Mouse (Mus musculus) limb, embryonic 10.5 days (tissue): Measurements from ENCODE around the gene Tbl2. TPM values are rescaled to one million over a fixed set of nuclear protein-coding genes. Genes with fewer than 3 reads are reported as not detected.

Experiments used
- DNase-seq: peaks from one replicate; pipeline ENCODE4 v3.0.0-alpha.2; 2017; ENCODE audit warnings: low spot score
- H3K27ac ChIP-seq: fragments of 300-500 bp; sonication (generic); 2 replicates; pipeline ENCODE4 v1.5.1; 2016; ENCODE audit warnings: mild to moderate bottlenecking
- H3K27me3 ChIP-seq: fragments of 300-500 bp; sonication (generic); 2 replicates; pipeline ENCODE4 v1.6.1; 2016; ENCODE audit warnings: low read depth, mild to moderate bottlenecking; ENCODE audit not compliant: poor library complexity, severe bottlenecking
- H3K36me3 ChIP-seq: fragments of 300-500 bp; sonication (generic); 2 replicates; pipeline ENCODE4 v1.6.1; 2016; ENCODE audit warnings: mild to moderate bottlenecking, moderate library complexity
- H3K4me1 ChIP-seq: fragments of 300-500 bp; sonication (generic); 2 replicates; pipeline ENCODE4 v1.6.1; 2016
- H3K4me3 ChIP-seq: fragments of 300-500 bp; sonication (generic); 2 replicates; pipeline ENCODE4 v1.5.1; 2016; ENCODE audit warnings: mild to moderate bottlenecking, moderate library complexity
- H3K9me3 ChIP-seq: fragments of 300-500 bp; sonication (generic); replicated peaks from 2 replicates; pipeline ENCODE4 v1.6.1; 2016; ENCODE audit warnings: mild to moderate bottlenecking
- WGBS: fragments of 180-500 bp; shearing (Covaris S2); methylation state at CpG from one replicate; pipeline ENCODE4 v1.1.7; 2016; 5-methylcytosine and 5-hydroxymethylcytosine counted together
- polyA plus RNA-seq: library from polyadenylated mRNA; unstranded; fragments of >200 nt; fragmentation: Nextera tagmentation; extraction: Ambion mirVana; gene quantifications from 2 replicates; pipeline ENCODE4 v1.2.1, GENCODE M21; 2016

The Tbl2 gene
- polyA plus RNA-seq, 1 experiment from 2014 or later, result 30.7 TPM

- Histone ChIP-seq H3K9me3 (no peaks in the 10 kb centered on the region), H3K36me3 (peaks cover 77% of the 10 kb centered on the region), H3K27me3 (no peaks in the 10 kb centered on the region), H3K4me3 (no peak overlapping the region), H3K27ac (no peak overlapping the region), H3K4me1 (0 out of 2 replicates have a peak, but pooled peaks cover 6% of the 10 kb centered on the region)
- DNase-seq, result no peak
- 83% methylated on average over 6 of the region's 6 CpGs for WGBS
These were observed 32.3 kb downstream of the Tbl2 start for GRCm38 (mm10) chr5:135181776-135182175.

DNA sequence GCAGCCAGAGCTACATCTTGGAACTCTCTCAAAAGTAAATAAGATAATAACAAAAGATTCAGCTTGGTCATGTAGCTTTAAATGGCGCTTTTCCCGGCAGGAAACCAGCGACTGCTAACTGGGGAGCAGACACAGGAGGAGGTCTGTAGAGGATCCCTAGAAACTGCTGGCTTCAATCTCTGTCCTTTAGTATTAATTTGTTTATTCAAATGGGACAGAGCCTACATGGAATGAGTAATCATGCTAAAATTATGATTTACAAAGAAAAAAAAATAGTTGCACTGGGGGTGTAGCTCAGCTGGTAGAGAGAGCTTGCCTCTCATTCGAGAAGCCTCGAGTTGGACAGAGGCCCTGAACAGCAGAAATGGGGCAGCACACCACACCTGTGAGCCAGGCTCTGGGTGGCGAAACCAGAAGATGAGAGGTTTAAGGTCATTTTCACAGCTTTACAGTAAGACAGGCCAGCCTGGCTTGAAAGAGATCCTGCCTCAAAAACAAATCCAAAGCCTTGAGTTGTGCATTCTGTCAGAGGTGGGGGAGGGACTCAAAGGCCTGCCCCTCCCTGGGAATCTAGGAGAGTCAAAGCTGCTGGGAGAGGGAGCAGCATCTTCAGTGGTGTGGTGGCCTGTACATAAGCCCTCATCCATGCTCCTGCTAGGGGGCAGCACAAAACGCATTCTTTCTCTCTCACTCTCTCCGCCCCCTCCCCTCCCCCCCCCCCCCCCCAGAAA is 33.8 kb downstream of the Tbl2 start:
- DNase-seq, result no peak
- 0 out of 2 replicates have a peak, but pooled peaks cover 6% of the 10 kb centered on the region for H3K4me1 ChIP-seq
- H3K36me3 ChIP-seq, result peaks cover 62% of the 10 kb centered on the region
- 68% methylated on average over 8 of the region's 8 CpGs for WGBS
- no peak overlapping the region for H3K4me3 ChIP-seq
- H3K9me3 ChIP-seq, result no peaks in the 10 kb centered on the region
- no peak overlapping the region for H3K27ac ChIP-seq
- no peaks in the 10 kb centered on the region for H3K27me3 ChIP-seq

- Histone ChIP-seq H3K27ac (no peak overlapping the region), H3K36me3 (peaks cover 54% of the 10 kb centered on the region), H3K4me1 (peaks cover 21% of the 10 kb centered on the region), H3K27me3 (no peaks in the 10 kb centered on the region), H3K4me3 (no peak overlapping the region), H3K9me3 (no peaks in the 10 kb centered on the region)
- DNase-seq, result no peak
- 96% methylated on average over 3 of the region's 3 CpGs for whole genome bisulfite sequencing
These were observed 35.6 kb downstream of the Tbl2 start for GRCm38 (mm10) chr5:135185016-135185415.

DNA sequence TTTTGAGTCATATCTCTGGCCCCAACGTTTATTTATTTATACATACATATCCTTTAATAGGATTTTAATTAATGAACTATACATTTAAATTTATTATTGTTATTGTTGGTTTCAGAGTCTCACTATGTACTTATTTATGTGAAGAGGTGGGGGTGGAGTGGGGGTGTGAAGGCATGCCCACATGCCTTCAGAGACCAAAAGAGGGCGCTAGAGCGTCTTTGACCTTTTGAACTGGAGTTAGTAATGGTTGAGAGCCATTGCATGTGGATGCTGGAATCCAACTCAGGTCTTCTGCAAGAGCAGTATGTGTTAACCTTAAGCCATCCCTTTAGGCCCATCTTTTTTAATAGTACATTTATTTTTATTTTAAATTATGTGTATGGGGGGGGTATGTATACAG is 36.1 kb downstream of the Tbl2 start:
- 45% methylated on average over 3 of the region's 3 CpGs for WGBS
- no peak overlapping the region for H3K4me3 ChIP-seq
- H3K9me3 ChIP-seq, result no peaks in the 10 kb centered on the region
- no peaks in the 10 kb centered on the region for H3K27me3 ChIP-seq
- peaks cover 54% of the 10 kb centered on the region for H3K36me3 ChIP-seq
- no peak for DNase-seq
- H3K4me1 ChIP-seq, result peaks cover 26% of the 10 kb centered on the region
- no peak overlapping the region for H3K27ac ChIP-seq

DNA sequence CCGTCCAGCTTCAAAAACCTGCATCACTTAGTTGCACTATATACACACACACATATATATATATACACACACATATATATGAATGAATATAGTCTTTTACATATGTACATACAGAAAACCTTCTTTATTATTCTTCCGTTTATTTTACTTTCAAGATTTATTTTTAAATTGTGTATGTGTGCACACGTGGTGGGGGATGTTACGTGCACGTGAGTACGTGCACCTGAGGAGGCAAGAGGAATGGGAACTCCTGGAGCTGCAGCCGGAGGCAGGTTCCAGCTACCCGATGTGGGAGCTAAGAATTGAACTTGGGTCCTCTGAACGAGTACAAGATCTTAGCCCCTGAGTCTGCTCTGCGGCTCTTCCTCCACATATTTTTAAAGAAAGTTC is 36.8 kb downstream of the Tbl2 start:
- H3K4me1 ChIP-seq, result peaks cover 26% of the 10 kb centered on the region
- peaks cover 53% of the 10 kb centered on the region for H3K36me3 ChIP-seq
- no peaks in the 10 kb centered on the region for H3K9me3 ChIP-seq
- no peak for DNase-seq
- no peaks in the 10 kb centered on the region for H3K27me3 ChIP-seq
- H3K27ac ChIP-seq, result peak overlapping the region; percentile 99
- H3K4me3 ChIP-seq, result peak overlapping the region; percentile 97
- WGBS, result 24% methylated on average over 10 of the region's 10 CpGs

DNA sequence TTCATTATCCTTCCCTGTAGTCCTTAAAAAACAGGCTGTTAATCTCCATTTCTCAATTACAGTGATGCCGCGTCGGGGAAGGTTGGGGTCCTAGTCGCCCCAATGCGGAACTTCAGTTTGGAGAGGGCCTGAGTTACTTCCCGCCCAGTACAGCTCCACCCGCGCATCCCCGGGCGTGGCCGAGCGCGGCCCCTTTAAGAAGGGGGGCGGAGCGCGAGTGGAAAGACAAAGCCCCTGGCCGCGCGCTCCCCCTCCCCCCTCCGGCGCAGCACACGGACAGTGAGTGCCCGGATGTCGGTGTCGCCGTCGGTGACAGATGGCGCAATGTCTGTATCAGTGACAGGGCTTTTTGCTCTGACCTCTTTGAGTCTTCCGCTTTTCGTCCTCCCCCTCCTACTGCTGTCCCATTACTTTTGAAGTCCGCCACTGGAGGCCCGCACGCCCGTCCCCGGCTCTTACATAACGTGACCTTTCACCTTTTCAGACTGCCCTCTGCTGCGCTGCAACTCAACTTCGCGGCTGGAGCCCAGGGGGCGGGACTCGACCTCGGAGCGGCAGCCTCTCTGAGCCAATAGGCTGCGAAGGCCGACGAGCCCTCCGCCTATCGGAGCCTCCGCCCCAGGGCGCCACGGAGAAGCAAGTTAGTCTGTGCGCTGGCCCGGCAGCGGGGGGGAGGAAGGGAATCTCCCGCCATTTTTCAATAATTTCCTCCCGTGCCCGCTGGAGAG is 37.3 kb downstream of the Tbl2 start, which contains the start of gene Baz1b:
Gene Baz1b (plus strand): TSS at position 644 of the 728 bp plus-strand sequence.
- Histone ChIP-seq H3K27me3 (no peaks in the 10 kb centered on the region), H3K36me3 (peaks cover 52% of the 10 kb centered on the region), H3K4me3 (peak within 1 kb of the TSS; percentile 97), H3K9me3 (no peaks in the 10 kb centered on the region), H3K4me1 (peaks cover 26% of the 10 kb centered on the region), H3K27ac (peak within 1 kb of the TSS; percentile 99)
- WGBS, result under 1% methylated on average over 55 of the region's 57 CpGs
- DNase-seq, result peak; percentile 95

GRCm38 (mm10) chr5:135187349-135188213 is 38.1 kb downstream of the Tbl2 start:
- Histone ChIP-seq H3K9me3 (no peaks in the 10 kb centered on the region), H3K4me3 (peak overlapping the region; percentile 97), H3K36me3 (peaks cover 52% of the 10 kb centered on the region), H3K27me3 (no peaks in the 10 kb centered on the region), H3K4me1 (peaks cover 30% of the 10 kb centered on the region), H3K27ac (peak overlapping the region; percentile 99)
- peak; percentile 56 for DNase-seq
- WGBS, result under 1% methylated on average over 98 of the region's 102 CpGs

DNA sequence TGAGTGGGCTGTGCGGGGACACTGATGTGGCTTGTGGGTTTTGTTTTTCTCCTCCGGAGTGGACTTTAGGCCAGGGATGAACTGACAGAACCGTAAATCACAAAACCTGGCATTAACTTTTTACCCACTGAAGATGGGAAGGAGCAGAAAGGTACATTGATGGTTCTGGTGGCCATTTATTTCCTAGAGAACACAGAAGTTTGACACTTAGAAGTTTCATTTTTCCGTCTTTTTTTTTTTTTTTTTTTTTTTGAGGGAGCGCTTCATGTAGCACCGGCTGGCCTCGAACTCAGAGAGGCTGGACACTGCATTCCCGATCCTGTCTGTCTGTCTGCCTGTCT is 38.7 kb downstream of the Tbl2 start:
- Histone ChIP-seq H3K27me3 (no peaks in the 10 kb centered on the region), H3K4me1 (peaks cover 35% of the 10 kb centered on the region), H3K36me3 (peaks cover 53% of the 10 kb centered on the region), H3K9me3 (no peaks in the 10 kb centered on the region), H3K4me3 (peak overlapping the region; percentile 97), H3K27ac (peak overlapping the region; percentile 99)
- WGBS, result 3% methylated on average over 8 of the region's 8 CpGs
- DNase-seq, result no peak

DNA sequence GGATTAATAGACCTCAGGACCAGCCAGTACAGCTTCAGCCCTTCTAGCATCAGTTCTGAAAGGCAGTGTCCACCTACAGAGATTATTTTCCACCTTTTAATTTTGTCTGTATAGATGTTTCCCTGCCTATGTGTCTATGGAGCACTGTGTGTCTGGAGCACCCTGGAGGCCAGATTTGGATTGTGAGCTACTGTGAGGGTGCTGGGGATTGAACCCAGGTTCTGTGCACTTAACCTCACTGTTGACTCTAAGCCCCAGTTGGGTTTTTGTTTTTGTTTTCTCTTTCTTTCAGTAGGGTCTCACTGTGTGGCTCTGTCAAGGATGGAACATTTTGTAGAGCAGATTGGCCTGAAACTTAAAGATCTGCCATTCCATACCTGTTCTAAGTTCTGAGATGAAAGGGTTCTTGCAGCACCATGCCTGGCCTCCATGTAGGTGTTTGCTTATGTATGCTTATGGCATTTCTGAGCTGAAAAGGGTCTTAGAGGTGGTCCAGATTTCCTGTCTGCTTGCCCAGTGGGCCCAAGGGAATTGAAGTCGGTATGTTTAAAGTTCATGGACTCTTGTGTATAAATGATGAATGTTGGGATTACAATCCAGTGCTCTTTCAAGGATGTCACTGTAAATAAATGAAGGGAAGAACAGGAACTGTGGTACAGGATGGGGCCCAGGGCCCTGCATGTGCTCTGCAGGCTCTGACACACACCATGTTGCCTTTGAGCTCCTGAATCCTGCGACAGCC is 40.0 kb downstream of the Tbl2 start:
- Histone ChIP-seq H3K4me3 (peak overlapping the region; percentile 97), H3K9me3 (no peaks in the 10 kb centered on the region), H3K36me3 (peaks cover 59% of the 10 kb centered on the region), H3K4me1 (peaks cover 35% of the 10 kb centered on the region), H3K27ac (no peak overlapping the region), H3K27me3 (no peaks in the 10 kb centered on the region)
- WGBS, result 78% methylated on average over 2 of the region's 2 CpGs
- no peak for DNase-seq

GRCm38 (mm10) chr5:135191620-135192019 is 42.2 kb downstream of the Tbl2 start:
- no peak overlapping the region for H3K4me3 ChIP-seq
- H3K4me1 ChIP-seq, result peaks cover 30% of the 10 kb centered on the region
- no peaks in the 10 kb centered on the region for H3K9me3 ChIP-seq
- peaks cover 74% of the 10 kb centered on the region for H3K36me3 ChIP-seq
- no peak overlapping the region for H3K27ac ChIP-seq
- no peaks in the 10 kb centered on the region for H3K27me3 ChIP-seq
- peak; percentile 70 for DNase-seq
- 57% methylated on average over 2 of the region's 2 CpGs for WGBS

GRCm38 (mm10) chr5:135192431-135192830 is 43.0 kb downstream of the Tbl2 start:
- Histone ChIP-seq H3K4me3 (no peak overlapping the region), H3K9me3 (no peaks in the 10 kb centered on the region), H3K36me3 (peaks cover 82% of the 10 kb centered on the region), H3K4me1 (peaks cover 28% of the 10 kb centered on the region), H3K27ac (no peak overlapping the region), H3K27me3 (no peaks in the 10 kb centered on the region)
- 96% methylated on average over 1 of the region's 1 CpGs for WGBS
- no peak for DNase-seq

GRCm38 (mm10) chr5:135196367-135196766 is 46.9 kb downstream of the Tbl2 start:
- H3K27ac ChIP-seq, result no peak overlapping the region
- no peaks in the 10 kb centered on the region for H3K27me3 ChIP-seq
- H3K36me3 ChIP-seq, result peaks cover 100% of the 10 kb centered on the region
- DNase-seq, result no peak
- peaks cover 8% of the 10 kb centered on the region for H3K4me1 ChIP-seq
- no peak overlapping the region for H3K4me3 ChIP-seq
- H3K9me3 ChIP-seq, result no peaks in the 10 kb centered on the region
- 85% methylated on average over 6 of the region's 6 CpGs for WGBS
